Mouse (Mus musculus) kidney, adult 2 months (tissue): ENCODE measurements at regions not wholly inside any gene's neighbourhood (a gene's known extent, or its start where the extent isn't known, plus 50 kb on each side); places are given as distances from the start of the nearest gene placed in this dataset.

ENCODE experiments used
- DNase-seq: peaks from one replicate; pipeline ENCODE4 v3.0.0; 2021
- H3K27ac ChIP-seq: fragments of 200-500 bp; 2 replicates; pipeline ENCODE4 v1.5.1; 2012; ENCODE audit warnings: low read depth, low read length, control low read depth, inconsistent platforms; ENCODE audit not compliant: insufficient read depth
- H3K27me3 ChIP-seq: fragments of 200-500 bp; replicated peaks from 2 replicates; pipeline ENCODE4 v1.6.1; 2012; ENCODE audit warnings: mild to moderate bottlenecking, moderate library complexity, low read length, inconsistent platforms; ENCODE audit not compliant: control insufficient read depth, insufficient read depth
- H3K36me3 ChIP-seq: fragments of 200-500 bp; 2 replicates; pipeline ENCODE4 v1.6.1; 2012; ENCODE audit warnings: mild to moderate bottlenecking, moderate library complexity, low read length, inconsistent platforms; ENCODE audit not compliant: control insufficient read depth, insufficient read depth
- H3K4me1 ChIP-seq: fragments of 200-500 bp; 2 replicates; pipeline ENCODE4 v1.6.1; 2011; ENCODE audit warnings: low read length; ENCODE audit not compliant: control insufficient read depth, insufficient read depth
- H3K4me3 ChIP-seq: fragments of 200-500 bp; 2 replicates; pipeline ENCODE4 v1.5.1; 2011; ENCODE audit warnings: mild to moderate bottlenecking, low read depth, low read length, control low read depth; ENCODE audit not compliant: insufficient read depth
- CTCF ChIP-seq: fragments of 200-500 bp; conservative IDR thresholded peaks from 2 replicates; pipeline ENCODE4 v1.5.1; 2011; ENCODE audit warnings: low read depth, mild to moderate bottlenecking, control low read depth, low read length, moderate library complexity, mixed read lengths; ENCODE audit not compliant: insufficient read depth, insufficient read length
- POLR2A ChIP-seq: fragments of 200-500 bp; IDR thresholded peaks from one replicate; pipeline ENCODE4 v1.6.1; 2011; ENCODE audit warnings: low read depth, low read length, control low read depth
- WGBS: fragments of 180-500 bp; shearing (Covaris S2); methylation state at CpG from one replicate; pipeline ENCODE4 v1.1.7; 2018; 5-methylcytosine and 5-hydroxymethylcytosine counted together

DNA sequence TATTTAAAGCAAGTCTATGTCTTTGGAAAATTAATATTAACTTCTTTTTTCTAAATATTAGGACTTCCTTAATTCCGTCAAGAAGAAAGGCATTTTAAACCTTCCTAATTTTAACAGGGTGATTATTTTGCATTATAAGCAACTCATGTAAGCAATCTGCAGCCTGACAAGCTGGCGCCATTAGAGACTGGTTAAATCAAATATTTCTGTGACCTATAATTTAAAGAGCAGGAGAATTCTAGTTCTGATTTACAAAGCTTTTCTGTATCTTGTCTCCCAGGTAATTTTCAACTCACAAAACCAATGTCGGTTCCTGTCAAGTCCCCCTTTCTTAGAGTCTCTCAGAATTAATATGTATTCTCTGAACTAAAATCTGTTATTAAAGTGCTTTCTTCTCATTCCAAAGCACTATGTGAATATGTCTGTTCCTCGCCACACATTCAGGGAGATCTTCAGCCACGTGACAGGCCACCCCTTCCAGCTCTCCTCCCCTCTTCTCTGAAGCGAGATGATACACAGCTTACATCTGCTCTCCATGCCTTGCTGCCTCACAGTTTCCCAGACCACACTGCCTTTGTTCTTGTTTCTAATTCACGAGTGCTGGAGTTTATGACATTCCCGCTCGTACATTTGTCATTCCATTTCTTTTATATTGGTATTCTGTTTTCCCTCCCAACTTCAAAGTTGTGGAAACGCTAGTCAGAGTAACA is 244.0 kb upstream of the Zic1 start:
- Histone ChIP-seq H3K4me1 (no peaks in the 10 kb centered on the region), H3K36me3 (no peaks in the 10 kb centered on the region), H3K4me3 (no peak overlapping the region), H3K27me3 (no peaks in the 10 kb centered on the region), H3K27ac (no peak overlapping the region)
- DNase-seq, result no peak
- WGBS, result 41% methylated on average over 10 of the region's 10 CpGs
- TF ChIP-seq CTCF (no peak), POLR2A (no peak)

- TF ChIP-seq CTCF (no peak), POLR2A (no peak)
- DNase-seq, result no peak
- no peak overlapping the region for H3K27ac ChIP-seq
- no peaks in the 10 kb centered on the region for H3K36me3 ChIP-seq
- H3K27me3 ChIP-seq, result no peaks in the 10 kb centered on the region
- 68% methylated on average over 6 of the region's 6 CpGs for WGBS
- no peak overlapping the region for H3K4me3 ChIP-seq
- no peaks in the 10 kb centered on the region for H3K4me1 ChIP-seq
Observed at GRCm38 (mm10) chr9:91601740-91602139, 236.1 kb upstream of the Zic1 start.

DNA sequence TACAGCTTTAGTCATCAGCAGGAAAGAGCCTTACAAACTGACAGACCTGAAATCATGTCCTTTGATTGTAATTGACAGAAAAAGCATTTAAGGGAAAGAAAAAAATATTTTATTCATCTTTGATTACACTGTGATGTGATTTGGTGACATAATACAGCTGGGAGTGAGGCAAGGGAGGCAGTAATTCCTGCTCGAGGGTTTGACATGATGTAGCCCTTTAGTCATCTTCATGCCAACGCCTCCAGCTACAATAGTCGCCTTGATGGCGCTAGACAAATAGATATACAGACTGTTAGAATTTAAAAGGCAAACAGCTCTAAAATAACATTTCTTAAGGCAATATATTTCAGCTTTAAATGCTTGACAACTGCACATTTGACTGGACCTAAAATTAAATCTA is 226.3 kb upstream of the Zic1 start:
- TF ChIP-seq CTCF, result no peak
- TF ChIP-seq POLR2A, result no peak
- Histone ChIP-seq H3K36me3 (no peaks in the 10 kb centered on the region), H3K4me1 (no peaks in the 10 kb centered on the region), H3K4me3 (no peak overlapping the region), H3K27me3 (no peaks in the 10 kb centered on the region), H3K27ac (no peak overlapping the region)
- no peak for DNase-seq
- 43% methylated on average over 4 of the region's 4 CpGs for WGBS

- no peaks in the 10 kb centered on the region; the same call in 1 of the 2 replicates for H3K27me3 ChIP-seq
- TF ChIP-seq CTCF (no peak), POLR2A (no peak)
- H3K4me1 ChIP-seq, result no peaks in the 10 kb centered on the region
- 84% methylated on average over 6 of the region's 6 CpGs for WGBS
- no peak for DNase-seq
- H3K36me3 ChIP-seq, result no peaks in the 10 kb centered on the region
- no peak overlapping the region for H3K27ac ChIP-seq
- no peak overlapping the region for H3K4me3 ChIP-seq
Observed at GRCm38 (mm10) chr9:91588756-91589155, 223.1 kb upstream of the Zic1 start.

GRCm38 (mm10) chr9:91587861-91588260 is 222.3 kb upstream of the Zic1 start:
- H3K27me3 ChIP-seq, result no peaks in the 10 kb centered on the region; the same call in 1 of the 2 replicates
- H3K4me1 ChIP-seq, result no peaks in the 10 kb centered on the region
- DNase-seq, result no peak
- WGBS, result 50% methylated on average over 5 of the region's 5 CpGs
- TF ChIP-seq POLR2A (no peak), CTCF (no peak)
- H3K27ac ChIP-seq, result no peak overlapping the region
- no peak overlapping the region for H3K4me3 ChIP-seq
- no peaks in the 10 kb centered on the region for H3K36me3 ChIP-seq

- Histone ChIP-seq H3K4me3 (no peak overlapping the region), H3K36me3 (no peaks in the 10 kb centered on the region), H3K4me1 (no peaks in the 10 kb centered on the region), H3K27ac (no peak overlapping the region), H3K27me3 (no peaks in the 10 kb centered on the region; the same call in 1 of the 2 replicates)
- no peak for TF ChIP-seq CTCF
- no peak for TF ChIP-seq POLR2A
- DNase-seq, result no peak
- 88% methylated on average over 7 of the region's 7 CpGs for WGBS
Observed at GRCm38 (mm10) chr9:91587271-91587670, 221.7 kb upstream of the Zic1 start.

DNA sequence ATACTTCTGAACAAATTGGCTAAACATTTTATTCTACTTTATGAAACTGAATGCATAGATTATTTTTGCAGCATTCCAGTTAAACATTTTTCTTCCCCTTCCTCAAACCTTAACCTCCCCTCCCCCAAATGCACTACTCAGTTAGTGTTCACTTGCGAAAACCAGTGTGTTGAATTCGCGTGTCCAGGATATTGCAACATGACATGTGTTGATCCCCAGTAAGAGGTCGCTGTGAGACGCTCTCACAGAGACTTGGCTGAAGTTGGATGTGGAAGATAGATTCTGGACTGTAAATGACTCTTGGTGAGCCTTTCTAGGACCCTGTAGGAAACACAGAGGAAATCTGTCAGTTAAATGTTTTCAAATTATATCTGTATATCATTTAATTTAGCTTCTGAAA is 221.0 kb upstream of the Zic1 start:
- 80% methylated on average over 5 of the region's 5 CpGs for WGBS
- H3K27ac ChIP-seq, result no peak overlapping the region
- H3K4me1 ChIP-seq, result no peaks in the 10 kb centered on the region
- no peaks in the 10 kb centered on the region for H3K36me3 ChIP-seq
- TF ChIP-seq CTCF (no peak), POLR2A (no peak)
- no peak overlapping the region for H3K4me3 ChIP-seq
- no peaks in the 10 kb centered on the region; the same call in 1 of the 2 replicates for H3K27me3 ChIP-seq
- DNase-seq, result no peak
